Mouse (Mus musculus) erythroblast, embryonic 14.5 days (primary cell): ENCODE results near the gene Dpp6. TPM values are rescaled to one million over a fixed set of nuclear protein-coding genes. Genes with fewer than 3 reads are reported as not detected.

Experiments
- H3K27me3 ChIP-seq: 2 replicates; pipeline ENCODE4 v1.6.1; 2012; ENCODE audit warnings: inconsistent platforms; ENCODE audit not compliant: control insufficient read depth
- H3K36me3 ChIP-seq: 2 replicates; pipeline ENCODE4 v1.6.1; 2012; ENCODE audit warnings: mild to moderate bottlenecking, inconsistent platforms; ENCODE audit not compliant: control insufficient read depth
- H3K4me1 ChIP-seq: 2 replicates; pipeline ENCODE4 v1.6.1; 2012; ENCODE audit warnings: inconsistent platforms; ENCODE audit not compliant: control insufficient read depth
- H3K4me3 ChIP-seq: replicated peaks from 2 replicates; pipeline ENCODE3; 2012; ENCODE audit warnings: moderate library complexity, mild to moderate bottlenecking, inconsistent platforms
- H3K9me3 ChIP-seq: 2 replicates; pipeline ENCODE4 v1.6.1; 2012; ENCODE audit warnings: low read length, inconsistent platforms, mixed read lengths; ENCODE audit not compliant: control insufficient read depth
- GATA1 ChIP-seq: IDR thresholded peaks from 2 replicates; pipeline ENCODE4 v1.6.1; 2012; ENCODE audit warnings: low read length, inconsistent platforms, mixed read lengths
- TAL1 ChIP-seq: IDR thresholded peaks from 3 replicates; pipeline ENCODE4 v1.6.1; 2012; ENCODE audit warnings: low read length, inconsistent platforms, mixed read lengths
- polyA plus RNA-seq: library from polyadenylated mRNA; stranded (reverse); fragments of >175 nt; gene quantifications from 2 replicates; pipeline ENCODE4 v1.2.3, GENCODE M21; 2012

Gene Dpp6
- polyA plus RNA-seq, 1 experiment, result 0.05 TPM

DNA sequence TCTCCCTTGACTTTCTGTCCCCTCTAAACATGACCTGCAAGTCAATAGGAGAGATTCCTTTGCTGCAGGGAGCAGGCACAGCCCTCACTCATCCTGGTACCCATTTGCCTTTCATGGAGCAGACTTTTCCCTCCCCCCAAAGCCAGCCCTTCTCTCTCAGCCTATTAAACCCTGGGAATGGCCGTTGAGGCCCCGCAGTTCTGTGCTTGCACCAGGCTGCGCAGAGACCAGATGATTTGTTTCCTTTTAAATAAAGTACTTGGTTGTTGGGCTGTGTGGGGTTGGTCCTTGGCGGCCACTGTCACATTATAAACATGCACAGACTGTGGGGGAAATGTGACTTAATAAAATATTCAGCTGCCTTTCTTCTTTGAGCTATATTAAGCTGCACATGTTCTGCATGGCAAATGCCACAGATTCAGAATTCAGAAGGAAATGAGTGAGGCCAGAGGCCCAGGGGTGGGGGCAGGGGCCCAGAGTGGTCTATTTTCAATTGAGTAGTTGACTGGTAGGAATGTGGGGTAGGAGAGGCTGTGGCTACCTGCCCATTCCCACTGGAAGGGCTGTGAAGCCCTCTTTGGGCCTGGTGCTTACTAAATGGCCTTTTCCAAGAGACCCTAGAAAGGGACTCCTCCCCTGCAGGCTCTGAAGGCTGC lies 489.6 kb downstream of the Dpp6 start:
- H3K4me1 ChIP-seq, result no peaks in the 10 kb centered on the region
- H3K9me3 ChIP-seq, result no peaks in the 10 kb centered on the region
- H3K36me3 ChIP-seq, result no peaks in the 10 kb centered on the region
- no peak overlapping the region for H3K4me3 ChIP-seq
- no peaks in the 10 kb centered on the region for H3K27me3 ChIP-seq
- TF ChIP-seq GATA1, result no peak
- TF ChIP-seq TAL1, result no peak

DNA sequence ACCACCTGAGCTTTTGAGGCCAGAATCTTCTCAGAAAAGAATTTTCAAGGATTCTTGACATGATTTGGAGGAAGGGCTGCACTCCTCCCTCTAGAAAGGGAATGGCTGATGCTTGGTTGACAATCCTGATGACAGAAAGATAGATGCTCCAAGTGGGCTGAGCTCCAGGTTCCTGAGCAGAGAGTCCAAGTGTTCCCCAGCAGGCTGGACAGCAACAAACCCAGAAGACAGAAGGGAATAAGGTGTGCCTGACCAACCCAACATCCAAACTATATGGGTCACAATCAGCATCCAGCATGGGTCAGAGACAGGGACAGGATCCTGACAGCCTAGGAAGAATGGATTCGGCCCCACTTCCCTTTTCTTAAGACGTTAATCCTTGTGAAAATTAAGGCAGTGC lies 493.2 kb downstream of the Dpp6 start:
- Histone ChIP-seq H3K27me3 (no peaks in the 10 kb centered on the region), H3K4me3 (no peak overlapping the region)
- TF ChIP-seq GATA1 (no peak), TAL1 (no peak)

DNA sequence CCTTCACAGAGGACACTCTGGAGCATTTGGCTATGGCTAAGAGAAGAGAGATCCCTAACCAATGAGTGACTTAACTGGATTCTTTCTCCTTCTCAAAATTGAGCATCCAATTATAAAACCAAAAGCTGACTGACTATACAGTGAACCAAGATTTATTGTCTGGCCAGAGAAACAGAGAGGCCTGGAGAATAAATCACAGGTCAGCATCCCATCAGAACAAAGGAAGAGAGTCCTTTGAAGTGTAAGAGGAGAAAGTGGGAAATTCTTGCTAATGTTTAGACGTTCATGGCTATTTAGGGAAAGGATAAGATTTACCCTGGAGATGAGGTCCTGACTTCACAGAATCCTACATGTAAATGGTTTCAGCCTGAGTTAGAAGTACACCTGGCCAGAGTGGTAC lies 499.7 kb downstream of the Dpp6 start:
- Histone ChIP-seq H3K27me3 (no peaks in the 10 kb centered on the region), H3K36me3 (no peaks in the 10 kb centered on the region), H3K4me3 (no peak overlapping the region), H3K9me3 (no peaks in the 10 kb centered on the region), H3K4me1 (no peaks in the 10 kb centered on the region)
- TF ChIP-seq GATA1 (no peak), TAL1 (no peak)

More for the DNA sequence above, 493.2 kb downstream of the Dpp6 start:
- no peaks in the 10 kb centered on the region for H3K4me1 ChIP-seq
- no peaks in the 10 kb centered on the region for H3K9me3 ChIP-seq
- H3K36me3 ChIP-seq, result no peaks in the 10 kb centered on the region

DNA sequence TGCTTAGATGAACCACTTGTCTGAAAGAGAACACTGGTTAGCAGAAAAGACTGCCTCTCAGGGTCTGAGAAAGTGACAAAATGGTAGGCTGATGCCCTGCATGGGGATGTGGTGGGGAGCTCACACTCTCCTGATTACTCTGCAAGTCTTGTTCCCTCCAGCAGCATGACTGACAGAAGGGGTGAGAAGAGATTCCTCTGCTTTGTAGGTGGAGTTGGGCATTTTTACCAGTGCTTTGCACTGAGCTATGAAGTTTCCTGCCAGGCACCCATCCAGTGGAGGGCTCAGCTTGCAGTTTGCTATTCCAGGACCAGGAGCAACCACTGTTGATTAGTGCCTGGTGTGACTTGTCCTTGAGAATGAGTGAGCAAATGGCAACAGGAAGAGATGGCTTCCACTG lies 500.3 kb downstream of the Dpp6 start:
- Histone ChIP-seq H3K4me3 (no peak overlapping the region), H3K9me3 (no peaks in the 10 kb centered on the region), H3K27me3 (no peaks in the 10 kb centered on the region), H3K4me1 (no peaks in the 10 kb centered on the region), H3K36me3 (no peaks in the 10 kb centered on the region)
- TF ChIP-seq GATA1 (no peak), TAL1 (no peak)

DNA sequence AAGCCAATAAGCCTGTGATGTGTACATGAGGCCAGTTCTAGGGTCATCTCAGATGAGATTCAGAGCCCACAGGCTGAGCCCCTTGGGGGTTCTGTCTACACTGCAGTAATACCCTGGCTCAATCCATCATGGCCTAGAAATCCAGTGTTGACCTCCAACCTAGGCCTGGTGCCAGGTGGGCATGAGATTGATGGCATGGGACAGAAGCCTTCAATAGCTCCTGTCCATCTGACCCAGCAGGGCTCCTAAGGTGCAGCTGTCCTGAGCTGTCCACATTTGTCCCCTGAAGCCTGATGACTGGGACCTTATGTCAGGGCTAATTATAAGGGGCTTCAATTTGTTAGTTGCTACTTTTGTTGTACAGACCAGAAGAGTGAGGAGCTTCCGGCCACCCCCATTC lies 500.8 kb downstream of the Dpp6 start:
- H3K36me3 ChIP-seq, result no peaks in the 10 kb centered on the region
- no peaks in the 10 kb centered on the region for H3K9me3 ChIP-seq
- H3K27me3 ChIP-seq, result no peaks in the 10 kb centered on the region
- no peak overlapping the region for H3K4me3 ChIP-seq
- H3K4me1 ChIP-seq, result no peaks in the 10 kb centered on the region
- TF ChIP-seq GATA1 (no peak), TAL1 (no peak)

DNA sequence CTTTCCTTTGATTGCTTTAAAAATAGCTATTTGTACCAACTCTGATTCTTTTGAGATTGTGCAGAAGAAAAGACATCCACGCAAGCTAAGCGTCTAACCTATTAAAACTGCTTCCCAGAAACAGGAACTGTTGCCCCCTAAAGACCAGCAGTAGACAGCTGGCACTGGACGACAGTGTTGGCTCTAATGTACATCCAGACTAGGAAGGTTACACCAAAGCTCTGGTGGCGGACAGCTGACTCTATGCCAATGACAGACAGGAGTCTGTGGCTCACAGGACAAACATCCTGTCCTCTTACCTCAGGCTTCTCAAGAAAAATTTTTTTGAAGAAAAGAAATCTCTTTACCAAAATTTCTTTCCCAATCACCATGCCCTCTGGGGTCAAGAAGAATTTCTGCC lies 502.7 kb downstream of the Dpp6 start:
- Histone ChIP-seq H3K4me1 (no peaks in the 10 kb centered on the region), H3K4me3 (no peak overlapping the region), H3K9me3 (no peaks in the 10 kb centered on the region), H3K27me3 (no peaks in the 10 kb centered on the region), H3K36me3 (no peaks in the 10 kb centered on the region)
- no peak for TF ChIP-seq TAL1
- no peak for TF ChIP-seq GATA1

DNA sequence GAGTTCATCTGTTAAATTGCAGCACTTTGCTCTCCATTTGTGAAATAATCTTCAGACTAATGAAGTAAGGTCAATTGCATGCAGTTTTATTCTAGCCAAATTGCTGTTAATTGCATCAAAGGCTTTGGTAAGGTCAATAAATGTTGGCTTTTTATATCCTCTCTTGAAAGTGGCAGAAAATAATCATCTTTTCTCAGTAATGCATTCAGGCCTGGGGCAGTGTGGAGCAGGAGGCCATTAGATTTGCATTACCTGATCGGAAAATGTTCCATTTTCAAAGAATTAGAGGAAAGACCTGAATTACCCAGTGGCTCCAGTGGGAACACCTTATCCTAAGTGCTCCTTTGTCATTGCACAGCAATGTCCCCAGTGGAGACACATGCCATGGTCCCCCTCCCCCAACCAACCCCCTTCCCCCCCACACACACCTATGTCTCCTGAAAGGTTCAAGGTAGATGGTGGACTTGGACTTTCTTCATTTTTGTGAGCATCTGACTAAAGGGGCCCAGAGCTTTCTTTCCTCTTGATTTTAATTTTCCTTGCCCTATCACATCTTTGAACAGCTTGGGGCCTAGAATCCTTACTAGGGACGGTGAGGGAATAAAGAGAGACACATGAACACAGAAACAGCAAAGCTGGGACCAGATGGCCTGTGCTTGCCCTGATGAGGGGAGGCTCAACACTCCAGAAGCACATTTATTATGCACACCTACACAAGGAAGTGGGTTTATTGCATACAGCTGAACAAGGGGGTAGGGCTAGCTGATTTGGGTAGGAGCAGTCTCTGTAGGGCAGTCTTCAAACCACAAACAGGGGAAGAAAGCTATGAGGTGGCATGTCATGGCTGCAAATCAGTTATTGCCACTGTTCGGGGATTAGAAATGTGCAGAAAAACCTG lies 506.1 kb downstream of the Dpp6 start:
- H3K4me3 ChIP-seq, result no peak overlapping the region
- H3K36me3 ChIP-seq, result no peaks in the 10 kb centered on the region
- H3K27me3 ChIP-seq, result no peaks in the 10 kb centered on the region
- TF ChIP-seq TAL1, result no peak
- TF ChIP-seq GATA1, result no peak
- no peaks in the 10 kb centered on the region for H3K9me3 ChIP-seq
- H3K4me1 ChIP-seq, result no peaks in the 10 kb centered on the region

DNA sequence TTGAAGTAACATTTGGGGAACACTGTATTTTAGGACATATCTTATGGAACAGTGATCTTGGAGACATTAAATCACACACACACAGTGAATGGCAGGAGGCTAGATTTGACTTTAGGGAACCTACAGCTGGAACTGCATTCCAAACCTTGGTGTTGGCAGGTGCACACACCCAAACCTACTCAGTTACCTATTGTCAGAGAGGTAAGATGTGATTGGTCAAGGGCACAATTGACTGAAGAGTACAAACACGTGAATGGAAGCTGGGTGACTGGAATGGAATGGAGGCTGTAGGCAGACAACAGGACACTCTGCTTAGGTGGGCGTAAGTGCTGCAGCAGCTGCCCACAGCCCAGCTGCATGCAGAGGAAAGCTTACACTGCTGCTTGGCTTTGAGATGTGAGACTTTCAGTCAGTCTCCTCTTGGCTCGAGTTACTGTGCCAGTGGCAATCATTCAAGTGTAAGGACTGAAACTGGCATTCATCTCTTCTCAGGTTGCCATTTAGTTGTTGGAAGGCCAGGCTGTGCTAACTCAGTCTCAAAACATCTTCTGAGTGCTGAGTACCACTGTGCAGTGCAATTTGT lies 507.4 kb downstream of the Dpp6 start:
- H3K27me3 ChIP-seq, result no peaks in the 10 kb centered on the region
- no peak overlapping the region for H3K4me3 ChIP-seq
- H3K36me3 ChIP-seq, result no peaks in the 10 kb centered on the region
- H3K9me3 ChIP-seq, result no peaks in the 10 kb centered on the region
- TF ChIP-seq TAL1 (no peak), GATA1 (no peak)
- no peaks in the 10 kb centered on the region for H3K4me1 ChIP-seq

DNA sequence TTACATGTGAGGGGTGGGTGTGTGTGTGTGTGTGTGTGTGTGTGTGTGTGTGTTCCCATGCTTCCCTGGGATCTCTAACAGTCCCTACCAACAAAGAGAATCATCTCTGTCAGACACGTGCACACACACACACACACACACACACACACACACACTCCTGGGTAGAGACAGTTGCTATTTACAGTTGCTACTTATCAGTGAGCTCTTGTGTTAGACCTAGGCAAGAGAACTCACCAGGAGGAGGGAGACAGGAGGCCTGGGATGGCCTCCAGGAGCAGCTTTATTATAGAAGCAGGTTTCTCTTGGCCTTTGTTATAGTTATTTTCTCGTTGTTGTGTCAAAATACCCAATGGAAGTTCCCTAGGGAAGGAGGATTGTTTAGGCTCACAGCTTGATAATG lies 519.7 kb downstream of the Dpp6 start:
- Histone ChIP-seq H3K4me1 (no peaks in the 10 kb centered on the region), H3K9me3 (no peaks in the 10 kb centered on the region), H3K4me3 (no peak overlapping the region), H3K27me3 (no peaks in the 10 kb centered on the region), H3K36me3 (no peaks in the 10 kb centered on the region)
- TF ChIP-seq TAL1, result no peak
- no peak for TF ChIP-seq GATA1
